ENCODE assay signal across 23 mouse cellular contexts in the genomic region with DNA sequence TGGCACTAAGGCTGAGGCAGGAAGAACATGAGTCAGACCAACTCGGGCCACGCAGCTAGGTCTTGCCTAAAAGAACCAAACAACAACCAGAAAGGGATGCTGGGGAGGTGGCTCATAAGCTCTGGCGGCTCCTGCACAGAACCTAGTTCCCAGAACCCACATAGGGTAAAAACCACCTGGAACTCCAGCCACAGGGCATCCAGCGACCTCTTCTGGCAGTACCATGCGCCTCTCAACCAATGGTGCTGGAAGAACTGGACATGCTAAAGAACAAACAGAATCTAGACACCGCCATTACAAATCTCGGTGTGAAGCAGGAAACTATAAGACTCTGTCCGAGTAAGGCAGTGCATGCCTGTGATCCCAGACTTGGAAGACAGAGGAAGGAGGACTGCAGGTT. TPM values are rescaled to one million over a fixed set of nuclear protein-coding genes. Genes with fewer than 3 reads are reported as not detected.
A peak's percentile ranks its signal among the peaks of the same experiment; 100 is the strongest.
DNase-seq lines count a peak whose midpoint lies in the region; ATAC-seq lines count a peak whose summit lies in the region.
"Had no signal": no experiment of that assay in that cellular context is flagged by ENCODE, and none has a peak within 500 bp of the region (broad histone marks: within the 10 kb centered on the region; RNA-seq: fewer than 3 reads in every experiment).

No protein-coding gene starts in this region.

- no peak for DNase-seq in frontal cortex, postnatal 14 days (ENCODE audit: low spot score in 2 of 2)
- DNase-seq in 3T3-L1 (ENCODE audit: low read depth, low spot score) (peak; percentile 4), ES-CJ7 (ENCODE audit: low read depth, low spot score) (peak; percentile 64), ZHBTc4 (ENCODE audit: low read depth, low spot score) (peak; percentile 63)
- no peak for DNase-seq in urinary bladder, adult 18-20 months (ENCODE audit: low spot score in 2 of 2)
- DNase-seq: adrenal gland, postnatal 14 days; cerebellum, adult 18-20 months; cerebellum, postnatal 10 days; forebrain, postnatal 0 days; gastrocnemius, postnatal 36 days; heart, adult 18-20 months; heart, postnatal 14 days; kidney, adult 2 months had no signal

- no peaks in the 10 kb centered on the region for H3K27me3 ChIP-seq in intestine, embryonic 16.5 days (replicated peaks; ENCODE audit: control insufficient read depth, insufficient read depth, low read length)
- H3K27me3 ChIP-seq: CH12.LX; forebrain, embryonic 13.5 days; heart, embryonic 15.5 days; hindbrain, embryonic 13.5 days had no signal

- 89% methylated on average over 8 of the region's 8 CpGs for WGBS in intestine, embryonic 16.5 days

- H3K9ac ChIP-seq in intestine, embryonic 16.5 days (ENCODE audit: low read depth, low read length), result no peak overlapping the region
- H3K9ac ChIP-seq: forebrain, embryonic 13.5 days; forebrain, postnatal 0 days; heart, embryonic 15.5 days; hindbrain, embryonic 13.5 days had no signal

- no peaks in the 10 kb centered on the region for H3K36me3 ChIP-seq in intestine, embryonic 16.5 days (ENCODE audit: control insufficient read depth, insufficient read depth, low read length)
- H3K36me3 ChIP-seq: embryonic facial prominence, embryonic 10.5 days; heart, embryonic 15.5 days; hindbrain, embryonic 13.5 days had no signal

- 0 out of 2 replicates have a peak, but pooled peaks have one; percentile 14 for ATAC-seq in frontal cortex, adult (ENCODE audit: low TSS enrichment)
- ATAC-seq in intestine, embryonic 16.5 days, result no peak
- ATAC-seq: activated CD4-positive, CD25-positive, alpha-beta regulatory T cell, adult 4 months; forebrain, embryonic 13.5 days; forebrain, postnatal 0 days; hindbrain, postnatal 0 days had no signal

- no peak overlapping the region for H3K27ac ChIP-seq in intestine, embryonic 16.5 days (ENCODE audit: low read length)
- H3K27ac ChIP-seq: embryonic facial prominence, embryonic 10.5 days; forebrain, embryonic 13.5 days; heart, embryonic 15.5 days; hindbrain, embryonic 13.5 days; hindbrain, postnatal 0 days had no signal

- no peaks in the 10 kb centered on the region for H3K9me3 ChIP-seq in intestine, embryonic 16.5 days (ENCODE audit: control insufficient read depth, low read length)
- H3K9me3 ChIP-seq: embryonic facial prominence, embryonic 10.5 days; forebrain, embryonic 13.5 days; heart, embryonic 15.5 days; hindbrain, embryonic 13.5 days had no signal

- no peak overlapping the region for H3K4me3 ChIP-seq in intestine, embryonic 16.5 days (ENCODE audit: low read length)
- H3K4me3 ChIP-seq: embryonic facial prominence, embryonic 10.5 days; forebrain, embryonic 13.5 days; heart, embryonic 15.5 days; hindbrain, embryonic 13.5 days had no signal

- no peak overlapping the region for H3K4me2 ChIP-seq in intestine, embryonic 16.5 days (ENCODE audit: low read depth, low read length)
- H3K4me2 ChIP-seq: forebrain, embryonic 13.5 days; heart, embryonic 11.5 days; heart, embryonic 15.5 days; hindbrain, embryonic 13.5 days had no signal

- no peaks in the 10 kb centered on the region for H3K4me1 ChIP-seq in intestine, embryonic 16.5 days (ENCODE audit: control insufficient read depth, insufficient read depth, low read length)
- H3K4me1 ChIP-seq: forebrain, embryonic 13.5 days; hindbrain, embryonic 13.5 days had no signal

RNA-seq across cellular contexts. Expression of gene Cradd, which starts 36.6 kb away (rescaled TPM):
- polyA plus RNA-seq in intestine, embryonic 16.5 days (2015; fragmentation: Nextera tagmentation; extraction: Ambion mirVana), result 11.6 and 11.8 TPM in 2 replicates

Comparison
In these comparisons a context has a peak if more than half of its experiments do, and no peak if none do; other contexts are left out.
1. DNase-seq: peak in 3T3-L1 (single experiment), ES-CJ7 (single experiment) and ZHBTc4 (single experiment); none in frontal cortex, postnatal 14 days (0 of 2) and urinary bladder, adult 18-20 months (0 of 2).